Mouse (Mus musculus) kidney, embryonic 16.5 days (tissue): ENCODE results near the gene Abraxas1. TPM values are rescaled to one million over a fixed set of nuclear protein-coding genes. Genes with fewer than 3 reads are reported as not detected.

Experiments
- ATAC-seq: fragments of 200-750 bp; cut with Nextera tagmentation; 2 replicates; pipeline ENCODE4 v1.8.0; 2017; ENCODE audit warnings: moderate TSS enrichment; ENCODE audit not compliant: low FRiP score, low TSS enrichment
- H3K27ac ChIP-seq: fragments of 300-500 bp; sonication (generic); 2 replicates; pipeline ENCODE4 v1.5.1; 2014; ENCODE audit warnings: low read length
- H3K27me3 ChIP-seq: fragments of 300-500 bp; sonication (generic); 2 replicates; pipeline ENCODE4 v1.6.1; 2014; ENCODE audit warnings: low read length, control low read depth, mixed read lengths; ENCODE audit not compliant: insufficient read depth
- H3K36me3 ChIP-seq: fragments of 300-500 bp; sonication (generic); 2 replicates; pipeline ENCODE4 v1.6.1; 2014; ENCODE audit warnings: low read length, control low read depth, mixed read lengths; ENCODE audit not compliant: insufficient read depth
- H3K4me1 ChIP-seq: fragments of 300-500 bp; sonication (generic); 2 replicates; pipeline ENCODE4 v1.6.1; 2014; ENCODE audit warnings: low read length, control low read depth, mixed read lengths; ENCODE audit not compliant: insufficient read depth
- H3K4me2 ChIP-seq: fragments of 300-500 bp; sonication (generic); replicated peaks from 2 replicates; pipeline ENCODE4 v1.6.1; 2014; ENCODE audit warnings: low read depth, low read length
- H3K4me3 ChIP-seq: fragments of 300-500 bp; sonication (generic); 2 replicates; pipeline ENCODE4 v1.5.1; 2014; ENCODE audit warnings: mild to moderate bottlenecking, low read length
- H3K9ac ChIP-seq: fragments of 300-500 bp; sonication (generic); replicated peaks from 2 replicates; pipeline ENCODE4 v1.6.1; 2014; ENCODE audit warnings: low read length
- H3K9me3 ChIP-seq: fragments of 300-500 bp; sonication (generic); 2 replicates; pipeline ENCODE4 v1.6.1; 2016; ENCODE audit warnings: low read length, control low read depth
- WGBS: fragments of 180-500 bp; shearing (Covaris S2); extraction: QIAGEN DNeasy Blood & Tissue Kit; methylation state at CpG from one replicate; pipeline ENCODE4 v1.1.7; 2014; 5-methylcytosine and 5-hydroxymethylcytosine counted together
- polyA plus RNA-seq: library from polyadenylated mRNA; unstranded; fragments of >200 nt; fragmentation: Nextera tagmentation; extraction: Ambion mirVana; gene quantifications from 2 replicates; pipeline ENCODE4 v1.2.1, GENCODE M21; 2015

Abraxas1 gene
- polyA plus RNA-seq, 1 experiment from 2014 or later: 29.7 TPM

- H3K36me3 ChIP-seq: no peaks in the 10 kb centered on the region
- H3K27ac ChIP-seq: no peak overlapping the region
- H3K4me1 ChIP-seq: no peaks in the 10 kb centered on the region
- no peak for ATAC-seq
- H3K4me2 ChIP-seq: no peak overlapping the region
- H3K9ac ChIP-seq: no peak overlapping the region
- H3K4me3 ChIP-seq: no peak overlapping the region
- WGBS: 81% methylated on average over 4 of the region's 4 CpGs
- no peaks in the 10 kb centered on the region for H3K9me3 ChIP-seq
- no peaks in the 10 kb centered on the region for H3K27me3 ChIP-seq
Observed at GRCm38 (mm10) chr5:100853963-100854362, 33.2 kb upstream of the Abraxas1 start.

DNA sequence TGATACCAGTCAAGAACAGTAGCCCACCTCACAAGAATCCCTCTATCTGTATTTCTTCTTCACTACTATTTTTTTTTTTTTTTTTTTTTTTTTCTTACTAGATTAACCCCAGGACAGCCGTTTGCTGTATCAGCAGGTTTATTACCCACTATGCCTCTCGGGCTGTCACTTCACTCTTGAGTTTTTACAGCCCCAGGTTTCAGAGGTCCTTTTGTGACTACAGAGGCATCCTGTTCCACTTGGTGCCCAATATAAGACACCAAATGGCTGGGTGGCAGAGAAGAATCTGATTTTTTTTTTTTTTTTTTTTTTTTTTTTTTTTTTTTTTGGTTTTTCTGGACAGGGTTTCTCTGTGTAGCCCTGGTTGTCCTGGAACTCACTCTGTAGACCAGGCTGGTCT lies 26.4 kb upstream of the Abraxas1 start:
- Histone ChIP-seq H3K4me1 (peaks cover 17% of the 10 kb centered on the region), H3K36me3 (no peaks in the 10 kb centered on the region), H3K9me3 (peaks cover 3% of the 10 kb centered on the region), H3K4me2 (peak overlapping the region; percentile 99), H3K9ac (no peak overlapping the region), H3K27ac (no peak overlapping the region), H3K4me3 (peak overlapping the region; percentile 68), H3K27me3 (peaks cover 31% of the 10 kb centered on the region)
- WGBS: 5% methylated on average over 2 of the region's 2 CpGs
- ATAC-seq: no peak

GRCm38 (mm10) chr5:100846599-100846920 lies 25.8 kb upstream of the Abraxas1 start:
- Histone ChIP-seq H3K4me1 (peaks cover 17% of the 10 kb centered on the region), H3K4me3 (peak overlapping the region; percentile 68), H3K27ac (no peak overlapping the region), H3K4me2 (peak overlapping the region; percentile 99), H3K9ac (peak overlapping the region; percentile 64), H3K9me3 (peaks cover 9% of the 10 kb centered on the region), H3K36me3 (no peaks in the 10 kb centered on the region), H3K27me3 (peaks cover 31% of the 10 kb centered on the region)
- no peak; the same call in 1 of the 2 replicates for ATAC-seq
- WGBS: under 1% methylated on average over 22 of the region's 22 CpGs

- peak overlapping the region; percentile 64 for H3K9ac ChIP-seq
- H3K4me2 ChIP-seq: peak overlapping the region; percentile 99
- H3K27me3 ChIP-seq: peaks cover 31% of the 10 kb centered on the region
- ATAC-seq: peak; percentile 82
- H3K4me1 ChIP-seq: peaks cover 17% of the 10 kb centered on the region
- peak overlapping the region; percentile 68 for H3K4me3 ChIP-seq
- under 1% methylated on average over 52 of the region's 52 CpGs for WGBS
- peaks cover 9% of the 10 kb centered on the region for H3K9me3 ChIP-seq
- H3K27ac ChIP-seq: no peak overlapping the region
- H3K36me3 ChIP-seq: no peaks in the 10 kb centered on the region
Observed at GRCm38 (mm10) chr5:100845848-100846598, 25.3 kb upstream of the Abraxas1 start.

DNA sequence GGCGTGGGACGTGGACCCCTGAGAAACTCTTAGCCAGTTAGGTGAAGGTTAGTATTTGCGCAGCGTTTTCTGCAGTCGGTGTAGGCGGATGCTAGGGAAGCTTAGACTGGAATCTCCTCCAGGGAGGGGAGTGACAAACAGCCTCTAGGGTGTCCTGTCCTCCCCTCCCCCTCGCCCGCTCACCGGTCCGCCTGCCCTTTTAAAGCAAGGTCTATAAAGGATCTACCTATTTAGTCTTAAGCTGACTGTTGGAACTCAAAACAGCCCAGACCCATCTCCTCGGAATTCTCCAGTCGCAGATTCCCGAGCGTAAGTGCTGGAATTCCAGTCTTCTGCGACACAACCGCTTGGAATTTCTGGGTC lies 24.7 kb upstream of the Abraxas1 start, which contains the start of gene Gpat3:
TSS of gene Gpat3 (plus strand) at position 229 of the 363 bp plus-strand sequence.
- 0% methylated on average over 16 of the region's 16 CpGs for WGBS
- peak within 1 kb of the TSS; percentile 68 for H3K4me3 ChIP-seq
- no peak within 1 kb of the TSS for H3K27ac ChIP-seq
- H3K27me3 ChIP-seq: peaks cover 31% of the 10 kb centered on the region
- H3K4me2 ChIP-seq: peak within 1 kb of the TSS; percentile 99
- no peaks in the 10 kb centered on the region for H3K36me3 ChIP-seq
- peak within 1 kb of the TSS; percentile 64 for H3K9ac ChIP-seq
- no peak; the same call in 1 of the 2 replicates for ATAC-seq
- H3K9me3 ChIP-seq: peaks cover 9% of the 10 kb centered on the region
- H3K4me1 ChIP-seq: peaks cover 17% of the 10 kb centered on the region

DNA sequence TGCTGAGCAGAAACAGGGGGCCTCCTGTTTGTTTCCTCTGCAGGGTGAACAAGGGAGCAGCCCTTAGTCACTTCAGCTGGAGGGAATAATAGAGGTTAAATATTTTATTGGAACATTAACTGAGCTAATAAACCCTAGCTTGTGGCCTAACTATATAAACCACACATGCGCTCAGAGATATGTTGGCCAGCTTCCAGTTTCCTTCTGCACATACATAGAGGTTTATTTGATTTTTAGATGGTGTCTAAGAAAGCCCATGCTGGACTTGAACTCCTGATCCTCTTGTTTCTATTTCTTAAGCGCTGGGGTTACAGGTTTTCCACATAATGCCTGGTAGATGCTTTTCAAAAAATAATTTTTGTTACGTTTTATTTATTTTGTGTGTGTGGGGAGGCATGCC lies 23.7 kb upstream of the Abraxas1 start:
- H3K9ac ChIP-seq: no peak overlapping the region
- peaks cover 17% of the 10 kb centered on the region for H3K4me1 ChIP-seq
- H3K36me3 ChIP-seq: no peaks in the 10 kb centered on the region
- ATAC-seq: no peak
- WGBS: 44% methylated on average over 3 of the region's 3 CpGs
- no peak overlapping the region for H3K27ac ChIP-seq
- H3K27me3 ChIP-seq: peaks cover 31% of the 10 kb centered on the region
- no peak overlapping the region for H3K4me2 ChIP-seq
- no peak overlapping the region for H3K4me3 ChIP-seq
- H3K9me3 ChIP-seq: peaks cover 9% of the 10 kb centered on the region

DNA sequence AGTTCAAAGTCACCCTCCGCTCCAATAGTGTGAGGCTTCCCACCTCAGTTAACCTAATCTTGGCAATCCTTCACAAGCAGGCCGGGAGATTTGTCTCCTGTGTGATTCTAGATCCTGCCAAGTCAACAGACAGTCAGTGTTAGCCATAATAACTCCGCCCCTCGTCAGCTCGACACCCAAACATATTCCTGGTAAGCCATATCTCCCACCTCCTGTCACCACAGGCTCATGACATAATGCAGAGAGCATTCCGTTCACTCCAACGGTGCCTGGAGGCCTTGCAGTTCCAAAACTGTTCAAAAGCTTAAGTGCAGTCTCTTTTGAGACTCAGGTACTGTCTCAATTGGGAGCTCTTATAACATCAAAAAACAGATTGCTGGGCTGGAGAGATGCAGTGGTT lies 17.1 kb upstream of the Abraxas1 start:
- no peak overlapping the region for H3K27ac ChIP-seq
- H3K4me1 ChIP-seq: no peaks in the 10 kb centered on the region
- no peak for ATAC-seq
- H3K36me3 ChIP-seq: no peaks in the 10 kb centered on the region
- H3K9ac ChIP-seq: no peak overlapping the region
- no peak overlapping the region for H3K4me2 ChIP-seq
- no peak overlapping the region for H3K4me3 ChIP-seq
- 82% methylated on average over 7 of the region's 7 CpGs for WGBS
- no peaks in the 10 kb centered on the region for H3K27me3 ChIP-seq
- H3K9me3 ChIP-seq: peaks cover 9% of the 10 kb centered on the region

DNA sequence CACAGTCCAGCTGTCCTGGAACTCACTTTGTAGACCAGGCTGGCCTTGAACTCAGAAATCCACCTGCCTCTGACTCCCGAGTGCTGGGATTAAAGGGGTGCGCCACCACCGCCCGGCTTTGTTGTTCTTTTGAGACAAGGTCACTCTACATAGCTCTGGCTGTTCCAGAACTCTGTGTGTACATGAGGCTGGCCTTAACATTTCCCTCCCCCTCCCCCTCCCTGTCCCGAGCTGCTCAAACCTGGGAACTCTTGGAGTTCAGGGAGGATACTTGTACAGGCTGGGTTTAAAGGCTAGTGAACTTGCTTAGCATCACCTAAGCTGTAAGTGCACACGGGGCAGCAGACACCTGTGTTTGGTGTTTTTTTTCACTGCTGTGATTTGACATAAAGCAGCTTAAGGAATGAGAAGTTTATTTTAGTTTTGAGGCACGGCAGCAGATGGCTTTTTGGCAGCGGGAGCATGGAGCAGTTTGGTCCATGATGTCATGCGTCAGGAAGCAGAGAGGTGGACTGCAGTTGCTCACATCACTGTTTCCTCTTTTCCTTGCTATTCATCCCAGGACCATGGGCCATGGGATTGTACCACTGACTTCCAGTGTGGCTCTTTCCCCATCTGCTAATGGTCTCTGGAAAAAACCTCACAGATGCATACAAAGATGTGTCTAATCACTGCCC lies 15.2 kb upstream of the Abraxas1 start:
- WGBS: 64% methylated on average over 9 of the region's 9 CpGs
- no peaks in the 10 kb centered on the region for H3K4me1 ChIP-seq
- H3K9me3 ChIP-seq: no peaks in the 10 kb centered on the region
- H3K27me3 ChIP-seq: no peaks in the 10 kb centered on the region
- no peak for ATAC-seq
- no peaks in the 10 kb centered on the region for H3K36me3 ChIP-seq
- H3K4me3 ChIP-seq: no peak overlapping the region
- no peak overlapping the region for H3K27ac ChIP-seq
- no peak overlapping the region for H3K9ac ChIP-seq
- H3K4me2 ChIP-seq: no peak overlapping the region

DNA sequence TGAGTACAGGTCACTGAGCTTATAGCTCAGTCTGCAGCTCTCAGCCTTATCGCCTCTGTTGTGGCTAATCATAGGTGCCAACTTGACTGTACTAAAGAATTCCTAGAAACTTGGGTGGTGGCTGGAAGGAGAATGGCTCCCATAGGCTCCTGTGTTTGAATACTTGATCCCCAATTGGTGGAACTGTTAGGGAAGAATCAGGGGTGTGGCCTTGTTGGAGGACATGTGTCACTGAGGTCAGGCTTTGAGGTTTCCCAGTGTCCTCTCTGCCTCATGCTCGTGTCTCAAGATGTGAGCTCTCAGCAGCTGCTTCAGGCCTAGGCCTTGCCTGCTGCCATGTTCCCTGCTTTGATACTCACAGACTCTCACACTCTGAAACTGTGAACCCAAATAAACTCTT lies 13.1 kb upstream of the Abraxas1 start:
- H3K27ac ChIP-seq: no peak overlapping the region
- no peaks in the 10 kb centered on the region for H3K27me3 ChIP-seq
- no peak overlapping the region for H3K4me3 ChIP-seq
- H3K36me3 ChIP-seq: no peaks in the 10 kb centered on the region
- no peak overlapping the region for H3K9ac ChIP-seq
- no peak for ATAC-seq
- no peaks in the 10 kb centered on the region for H3K9me3 ChIP-seq
- H3K4me1 ChIP-seq: no peaks in the 10 kb centered on the region
- no peak overlapping the region for H3K4me2 ChIP-seq
- 87% methylated on average over 2 of the region's 2 CpGs for WGBS

GRCm38 (mm10) chr5:100832680-100833079 lies 11.9 kb upstream of the Abraxas1 start:
- Histone ChIP-seq H3K27me3 (no peaks in the 10 kb centered on the region), H3K4me3 (no peak overlapping the region), H3K9ac (no peak overlapping the region), H3K27ac (no peak overlapping the region), H3K4me2 (no peak overlapping the region), H3K4me1 (no peaks in the 10 kb centered on the region), H3K9me3 (no peaks in the 10 kb centered on the region), H3K36me3 (no peaks in the 10 kb centered on the region)
- WGBS: 80% methylated on average over 3 of the region's 3 CpGs
- ATAC-seq: no peak
